In the genomic region with DNA sequence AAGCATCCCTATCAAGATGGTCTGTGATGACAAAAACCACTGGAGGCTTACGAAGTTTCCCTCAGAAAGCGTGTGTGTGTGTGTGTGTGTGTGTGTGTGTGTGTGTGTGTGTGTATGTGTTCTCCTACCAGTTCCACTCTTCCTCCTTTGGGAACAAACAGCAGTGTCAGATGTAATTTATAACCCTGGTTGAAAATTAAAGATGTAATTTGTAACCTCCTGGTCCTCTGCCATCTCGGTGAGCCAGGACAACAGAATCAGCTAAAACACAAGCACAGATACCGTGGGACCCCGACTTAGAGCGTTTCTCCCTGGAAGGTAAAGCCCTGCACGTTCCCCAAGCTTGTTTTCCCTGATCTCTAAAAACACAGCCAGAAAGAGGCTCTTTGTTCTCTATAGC, we compare ENCODE assay signal across 26 mouse cellular contexts.
DNase-seq lines count a peak whose midpoint lies in the region; ATAC-seq and TF ChIP-seq lines count a peak whose summit lies in the region.
"Had no signal": no experiment of that assay in that cellular context is flagged by ENCODE, and none has a peak within 500 bp of the region (broad histone marks: within the 10 kb centered on the region; RNA-seq: fewer than 3 reads in every experiment).

No protein-coding gene starts in this region.

- 0 out of 2 replicates have a peak overlapping the region, but pooled peaks have one; percentile 23 for H3K27ac ChIP-seq in hindbrain, embryonic 10.5 days
- no peak overlapping the region for H3K27ac ChIP-seq in hindbrain, postnatal 0 days
- no peak overlapping the region for H3K27ac ChIP-seq in kidney, embryonic 15.5 days
- H3K27ac ChIP-seq in midbrain, embryonic 11.5 days (ENCODE audit: low read depth, low read length) = no peak overlapping the region
- no peak overlapping the region for H3K27ac ChIP-seq in midbrain, embryonic 10.5 days (replicated peaks)
- H3K27ac ChIP-seq: embryonic facial prominence, embryonic 10.5 days; embryonic facial prominence, embryonic 13.5 days; forebrain, embryonic 12.5 days; forebrain, embryonic 15.5 days; heart, embryonic 15.5 days; hindbrain, embryonic 14.5 days had no signal

- ATAC-seq in hindbrain, postnatal 0 days = no peak
- ATAC-seq in kidney, embryonic 15.5 days (replicated peaks; ENCODE audit: low FRiP score) = no peak
- ATAC-seq in midbrain, embryonic 11.5 days (ENCODE audit: low FRiP score) = no peak
- ATAC-seq: activated CD4-positive, CD25-positive, alpha-beta regulatory T cell, adult 4 months; forebrain, embryonic 15.5 days had no signal

- no peak for DNase-seq in hindbrain, embryonic 10.5 days (ENCODE audit: low spot score)
- no peak for DNase-seq in hindbrain, postnatal 0 days (ENCODE audit: low spot score)
- DNase-seq in kidney, adult 9 months = peak; percentile 74
- peak; percentile 75 for DNase-seq in midbrain, embryonic 11.5 days (ENCODE audit: low spot score, missing footprints)
- no peak for DNase-seq in midbrain, embryonic 10.5 days (ENCODE audit: low spot score)
- DNase-seq: adrenal gland, adult 8-10 months; adrenal gland, postnatal 25 days; cerebellum, adult 11-12 months; cerebellum, adult 8-10 months; cerebellum, postnatal 10 days; cerebellum, postnatal 36 days; embryo, embryonic 11 days; gastrocnemius, postnatal 25 days; heart, adult 18-20 months; heart, postnatal 10 days; heart, postnatal 36 days had no signal

- H3K9ac ChIP-seq in hindbrain, postnatal 0 days (replicated peaks; ENCODE audit: low read length) = no peak overlapping the region
- no peak overlapping the region for H3K9ac ChIP-seq in kidney, embryonic 15.5 days
- H3K9ac ChIP-seq in midbrain, embryonic 11.5 days (ENCODE audit: low read length) = no peak overlapping the region
- H3K9ac ChIP-seq: embryonic facial prominence, embryonic 13.5 days; forebrain, embryonic 12.5 days; forebrain, embryonic 15.5 days; heart, embryonic 12.5 days; heart, embryonic 15.5 days; hindbrain, embryonic 14.5 days had no signal

- H3K4me1 ChIP-seq in hindbrain, embryonic 10.5 days (replicated peaks) = peaks cover 56% of the 10 kb centered on the region
- peaks cover 6% of the 10 kb centered on the region for H3K4me1 ChIP-seq in hindbrain, postnatal 0 days (ENCODE audit: insufficient read depth, low read length)
- H3K4me1 ChIP-seq in kidney, embryonic 15.5 days = peaks cover 18% of the 10 kb centered on the region; the same call in 1 of the 2 replicates
- H3K4me1 ChIP-seq in midbrain, embryonic 11.5 days (ENCODE audit: control insufficient read depth, insufficient read depth, low read length) = peaks cover 9% of the 10 kb centered on the region
- peaks cover 42% of the 10 kb centered on the region for H3K4me1 ChIP-seq in midbrain, embryonic 10.5 days

- no peaks in the 10 kb centered on the region for H3K36me3 ChIP-seq in hindbrain, embryonic 10.5 days
- no peaks in the 10 kb centered on the region for H3K36me3 ChIP-seq in hindbrain, postnatal 0 days (ENCODE audit: insufficient read depth, low read length)
- H3K36me3 ChIP-seq in kidney, embryonic 15.5 days = no peaks in the 10 kb centered on the region
- H3K36me3 ChIP-seq in midbrain, embryonic 11.5 days (ENCODE audit: control insufficient read depth, insufficient read depth, low read length) = no peaks in the 10 kb centered on the region
- H3K36me3 ChIP-seq in midbrain, embryonic 10.5 days = no peaks in the 10 kb centered on the region
- H3K36me3 ChIP-seq: embryonic facial prominence, embryonic 10.5 days; embryonic facial prominence, embryonic 13.5 days; forebrain, embryonic 12.5 days; forebrain, embryonic 15.5 days; heart, embryonic 12.5 days; heart, embryonic 15.5 days had no signal

- no peak for TF ChIP-seq CTCF in hindbrain, postnatal 0 days (IDR thresholded peaks at IDR 0.05; ENCODE audit: low read depth)

- H3K9me3 ChIP-seq in hindbrain, embryonic 10.5 days = no peaks in the 10 kb centered on the region
- H3K9me3 ChIP-seq in hindbrain, postnatal 0 days (ENCODE audit: low read length) = no peaks in the 10 kb centered on the region
- no peaks in the 10 kb centered on the region for H3K9me3 ChIP-seq in kidney, embryonic 15.5 days (replicated peaks)
- H3K9me3 ChIP-seq in midbrain, embryonic 11.5 days (ENCODE audit: control insufficient read depth, low read length) = no peaks in the 10 kb centered on the region
- no peaks in the 10 kb centered on the region for H3K9me3 ChIP-seq in midbrain, embryonic 10.5 days (replicated peaks)
- H3K9me3 ChIP-seq: embryonic facial prominence, embryonic 10.5 days; embryonic facial prominence, embryonic 13.5 days; forebrain, embryonic 12.5 days; forebrain, embryonic 15.5 days; heart, embryonic 12.5 days; heart, embryonic 15.5 days had no signal

- WGBS in hindbrain, embryonic 10.5 days = 78% methylated on average over 7 of the region's 7 CpGs
- 71% methylated on average over 7 of the region's 7 CpGs for WGBS in hindbrain, postnatal 0 days
- WGBS in kidney, embryonic 15.5 days = 67% methylated on average over 7 of the region's 7 CpGs
- 89% methylated on average over 7 of the region's 7 CpGs for WGBS in midbrain, embryonic 11.5 days
- 90% methylated on average over 7 of the region's 7 CpGs for WGBS in midbrain, embryonic 10.5 days

- no peak overlapping the region for H3K4me3 ChIP-seq in hindbrain, embryonic 10.5 days
- H3K4me3 ChIP-seq in hindbrain, postnatal 0 days (ENCODE audit: low read length) = no peak overlapping the region
- H3K4me3 ChIP-seq in kidney, embryonic 15.5 days (replicated peaks) = no peak overlapping the region
- H3K4me3 ChIP-seq in midbrain, embryonic 11.5 days (ENCODE audit: low read depth, low read length) = no peak overlapping the region
- H3K4me3 ChIP-seq in midbrain, embryonic 10.5 days = no peak overlapping the region
- H3K4me3 ChIP-seq: embryonic facial prominence, embryonic 10.5 days; embryonic facial prominence, embryonic 13.5 days; erythroblast, embryonic 14.5 days; forebrain, embryonic 12.5 days; forebrain, embryonic 15.5 days; heart, embryonic 12.5 days; heart, embryonic 15.5 days had no signal

- H3K4me2 ChIP-seq in hindbrain, postnatal 0 days (ENCODE audit: low read depth, low read length) = no peak overlapping the region
- H3K4me2 ChIP-seq in kidney, embryonic 15.5 days = no peak overlapping the region
- H3K4me2 ChIP-seq in midbrain, embryonic 11.5 days = no peak overlapping the region
- H3K4me2 ChIP-seq: embryonic facial prominence, embryonic 13.5 days; forebrain, embryonic 12.5 days; forebrain, embryonic 15.5 days; heart, embryonic 12.5 days; heart, embryonic 15.5 days; hindbrain, embryonic 14.5 days had no signal

- H3K27me3 ChIP-seq in hindbrain, embryonic 10.5 days (ENCODE audit: insufficient read depth, poor library complexity, severe bottlenecking) = no peaks in the 10 kb centered on the region
- H3K27me3 ChIP-seq in hindbrain, postnatal 0 days (ENCODE audit: insufficient read depth, low read length) = no peaks in the 10 kb centered on the region
- no peaks in the 10 kb centered on the region for H3K27me3 ChIP-seq in kidney, embryonic 15.5 days
- no peaks in the 10 kb centered on the region for H3K27me3 ChIP-seq in midbrain, embryonic 11.5 days (ENCODE audit: control insufficient read depth, insufficient read depth, low read length)
- no peaks in the 10 kb centered on the region for H3K27me3 ChIP-seq in midbrain, embryonic 10.5 days (ENCODE audit: low read depth, poor library complexity, severe bottlenecking)
- H3K27me3 ChIP-seq: embryonic facial prominence, embryonic 13.5 days; forebrain, embryonic 12.5 days; forebrain, embryonic 15.5 days; heart, embryonic 12.5 days; heart, embryonic 15.5 days had no signal

Comparison
In these comparisons a context has a peak if more than half of its experiments do, and no peak if none do; other contexts are left out.
1. DNase-seq: peak in kidney, adult 9 months (single experiment) and midbrain, embryonic 11.5 days (single experiment); none in hindbrain, embryonic 10.5 days (single experiment), hindbrain, postnatal 0 days (single experiment) and midbrain, embryonic 10.5 days (single experiment).